Mouse (Mus musculus): ENCODE results near the gene Klhl42.

The Klhl42 gene

DNA sequence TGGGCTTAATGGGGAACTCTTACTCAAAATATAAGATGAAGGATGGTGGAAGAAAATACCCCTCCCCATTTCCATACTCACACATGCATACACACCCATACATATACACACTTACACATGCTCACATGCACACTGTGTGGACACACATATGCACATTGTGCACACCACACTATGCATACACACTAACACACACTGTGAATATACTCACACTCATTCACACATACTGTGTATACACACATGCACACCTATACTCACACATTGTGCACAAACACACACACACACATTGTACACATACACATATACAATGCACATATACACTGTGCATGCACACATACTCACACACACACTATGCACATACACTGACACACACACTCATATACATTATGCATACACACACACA lies 60.7 kb downstream of the Klhl42 start:
- no peak for DNase-seq

DNA sequence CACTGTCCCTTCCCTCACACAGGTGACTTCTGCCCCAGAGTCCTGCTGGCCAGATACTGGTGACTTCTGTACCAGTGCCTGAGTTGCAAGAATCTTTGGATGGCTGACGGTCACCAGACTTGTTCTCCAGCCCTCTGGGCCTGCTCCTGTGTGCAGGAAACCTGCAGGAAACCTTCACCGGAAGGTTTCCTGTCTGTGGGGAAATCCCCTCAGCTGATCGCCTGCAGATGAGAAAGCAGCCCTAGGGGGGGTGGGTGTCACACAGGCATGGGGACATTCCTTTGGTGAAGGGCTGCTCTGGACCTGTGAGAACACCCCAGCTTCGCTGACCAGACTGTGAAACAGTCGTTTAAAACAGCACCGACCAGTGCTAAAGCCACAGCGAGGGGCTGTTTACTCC lies 63.9 kb downstream of the Klhl42 start:
- no peak for DNase-seq

- DNase-seq: no peak
These were observed 70.8 kb downstream of the Klhl42 start for GRCm38 (mm10) chr6:147161818-147162584.

All from right cerebral cortex, postnatal 25 days (tissue).